Mouse (Mus musculus): ENCODE results near the gene Svbp.

GRCm38 (mm10) chr4:119225719-119226118 is 30.6 kb downstream of the Svbp start:
- TF ChIP-seq CTCF (IDR thresholded peaks at IDR 0.05; ENCODE audit: low read depth, low read length), result peak; percentile 57
- TF ChIP-seq POLR2A (IDR thresholded peaks at IDR 0.05; ENCODE audit: extremely low read depth, insufficient read depth, low read length), result no peak

All from liver, adult 2 months (tissue).